Mouse (Mus musculus) adrenal gland, postnatal 36 days (tissue): ENCODE data around the gene A3galt2. TPM values are rescaled to one million over a fixed set of nuclear protein-coding genes. Genes with fewer than 3 reads are reported as not detected.
A peak's percentile ranks its signal among the peaks of the same experiment; 100 is the strongest.

ENCODE experiments used
- DNase-seq, 2 experiments: peaks; one replicate each; pipeline ENCODE4 v3.0.0; 2021; ENCODE audit warnings: mixed read lengths in 1 of 2
- long read RNA-seq, 2 experiments: library from polyadenylated mRNA; stranded (forward); transcript quantifications; one replicate each; pipeline ENCODE4 v2.0.0; 2021; ENCODE audit warnings: borderline sequencing depth in 2 of 2
- total RNA-seq, 2 experiments: library from RNA; stranded (reverse); gene quantifications; 2 replicates each; pipeline ENCODE4 v1.2.3; 2021

Gene A3galt2
- under 1 TPM; 0.16 to 0.30 TPM for total RNA-seq
- long read RNA-seq, experiment 1 = 0 reads
- long read RNA-seq, experiment 2 = 0 reads

DNA sequence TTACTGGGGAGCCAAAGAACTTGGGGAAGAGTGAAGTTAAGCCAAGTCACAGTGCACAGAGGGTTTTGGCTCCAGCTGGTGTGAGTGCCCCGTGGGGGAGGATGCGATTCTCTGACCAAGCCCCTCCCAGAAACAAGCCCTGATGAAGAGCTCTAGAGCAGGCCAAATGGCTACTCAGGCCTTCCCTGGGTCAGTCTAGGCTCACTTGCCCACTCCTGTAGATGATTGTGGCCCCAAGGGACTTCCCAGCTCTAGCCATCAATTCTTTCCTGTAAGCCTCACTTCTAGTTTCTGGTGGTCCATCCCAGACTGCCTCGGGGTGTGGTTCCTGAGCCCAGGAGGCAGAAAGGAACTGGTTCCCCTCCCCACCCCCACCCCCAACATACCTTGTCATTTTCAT is at the start of gene A3galt2:
Gene A3galt2, plus strand, starts transcription at position 301 of the 400 bp plus-strand sequence.
- DNase-seq = no peak

DNA sequence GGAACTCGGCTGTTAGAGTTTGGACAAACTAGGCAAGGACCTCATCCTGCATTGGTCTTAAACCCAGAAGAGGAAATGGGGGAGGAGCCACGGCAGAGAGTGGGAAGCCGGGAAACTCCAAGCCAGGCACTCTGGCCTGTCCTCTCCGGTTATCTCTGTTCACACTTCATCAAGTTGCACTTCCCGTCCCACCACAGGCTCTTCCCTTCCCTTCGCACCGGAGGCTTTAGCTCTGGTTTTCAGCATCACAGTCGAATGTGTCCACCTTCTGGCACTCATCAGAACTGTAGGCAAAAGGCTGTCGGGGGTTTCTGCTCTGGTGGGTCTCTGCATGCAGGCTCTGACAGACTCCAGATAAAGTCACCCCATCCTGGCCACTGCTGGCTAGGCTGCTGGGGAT is 48.5 kb upstream of the A3galt2 start:
- DNase-seq = peak in 1 of 2 experiments; percentile 36

DNA sequence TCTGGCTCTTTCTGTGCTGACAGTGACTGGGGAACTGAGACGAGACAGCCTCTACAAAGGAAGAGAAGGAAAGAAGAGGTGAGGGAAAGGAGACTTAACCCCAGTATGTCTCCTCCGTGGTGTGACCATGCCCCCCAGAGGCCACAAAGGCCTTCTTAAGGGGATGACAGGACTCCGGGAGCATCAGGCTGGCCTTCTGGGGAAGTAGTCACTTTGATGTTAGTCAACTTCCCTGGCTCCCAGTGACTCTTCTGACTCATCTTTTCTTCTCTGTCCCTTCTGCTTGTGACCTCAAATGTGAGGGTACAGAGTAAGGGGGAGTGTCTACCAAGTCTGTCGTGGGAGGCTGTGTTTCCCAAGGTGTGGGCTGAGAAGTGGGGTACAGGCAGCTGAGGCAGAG is 47.8 kb upstream of the A3galt2 start:
- peak; percentile 44 to 47 for DNase-seq

DNA sequence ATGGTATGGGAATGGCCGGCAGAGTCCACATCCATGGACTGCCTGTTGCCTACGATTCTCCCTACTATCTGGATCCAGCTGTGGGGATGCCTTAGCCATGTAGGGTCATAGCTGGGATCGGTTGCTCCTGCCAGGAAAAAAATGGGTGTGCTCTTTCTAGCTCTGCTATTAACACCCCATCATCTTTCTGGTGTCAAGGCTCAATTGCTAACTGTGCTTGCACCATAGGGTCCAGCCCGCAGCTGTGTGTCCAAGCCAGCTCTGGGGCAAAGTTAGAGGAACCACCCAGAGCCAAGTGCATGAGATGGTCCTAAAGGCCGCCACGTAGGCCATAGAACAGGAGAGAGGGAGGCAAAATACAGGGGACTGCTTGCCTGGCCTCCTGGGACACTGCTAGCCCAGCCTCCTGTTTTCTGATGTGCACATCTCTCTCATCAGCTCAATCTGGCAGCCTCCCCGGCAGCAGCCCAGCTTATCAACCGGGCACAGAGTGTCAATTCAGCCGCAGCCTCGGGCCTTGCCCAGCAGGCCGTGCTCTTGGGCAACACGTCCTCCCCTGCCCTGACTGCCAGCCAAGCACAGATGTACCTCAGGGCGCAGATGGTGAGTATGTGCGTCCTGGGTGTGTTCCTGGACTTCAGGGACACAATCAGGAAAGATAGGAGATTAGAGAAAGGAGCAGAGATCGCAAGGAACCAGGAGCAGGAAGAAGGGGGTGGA is 45.9 kb upstream of the A3galt2 start:
- DNase-seq = no peak

DNA sequence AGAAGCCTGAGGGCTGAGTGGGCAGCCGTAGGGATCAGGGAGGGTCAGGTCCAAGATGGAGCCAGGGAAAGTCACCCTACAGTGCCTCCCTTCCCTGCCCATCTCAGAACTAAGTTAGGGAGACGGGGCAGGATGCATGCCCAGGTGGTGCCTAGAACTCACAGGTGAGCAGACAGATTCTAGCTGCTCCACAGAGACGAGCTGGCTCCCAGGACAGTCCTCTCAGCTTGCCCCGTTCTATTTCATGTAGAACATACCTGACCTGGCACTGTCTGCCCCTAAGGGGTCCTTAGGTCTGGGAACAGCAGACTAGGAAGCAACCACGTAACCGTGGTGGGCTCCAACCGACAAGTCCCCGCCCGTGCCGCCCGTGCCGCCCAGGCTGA is 45.4 kb upstream of the A3galt2 start:
- no peak for DNase-seq

DNA sequence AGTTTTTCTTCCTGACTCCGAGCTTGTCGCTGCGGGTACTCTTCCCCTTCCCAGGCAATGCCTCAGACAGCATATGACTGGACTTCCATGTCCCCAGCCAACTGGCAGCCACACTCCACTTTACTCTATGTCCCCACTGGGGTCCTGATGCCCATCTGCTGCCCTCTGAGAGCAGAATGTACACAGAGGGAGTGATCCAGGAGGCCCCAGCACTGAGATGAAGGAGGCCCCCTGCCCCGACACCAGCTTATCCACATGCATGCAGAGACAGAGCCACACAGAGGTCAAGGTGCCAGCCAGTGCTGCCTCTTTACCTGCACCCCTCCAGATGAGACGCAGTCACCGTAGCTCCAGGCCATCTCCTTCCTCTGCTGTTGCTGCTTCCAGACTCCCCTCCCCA is 44.9 kb upstream of the A3galt2 start:
- DNase-seq = no peak

DNA sequence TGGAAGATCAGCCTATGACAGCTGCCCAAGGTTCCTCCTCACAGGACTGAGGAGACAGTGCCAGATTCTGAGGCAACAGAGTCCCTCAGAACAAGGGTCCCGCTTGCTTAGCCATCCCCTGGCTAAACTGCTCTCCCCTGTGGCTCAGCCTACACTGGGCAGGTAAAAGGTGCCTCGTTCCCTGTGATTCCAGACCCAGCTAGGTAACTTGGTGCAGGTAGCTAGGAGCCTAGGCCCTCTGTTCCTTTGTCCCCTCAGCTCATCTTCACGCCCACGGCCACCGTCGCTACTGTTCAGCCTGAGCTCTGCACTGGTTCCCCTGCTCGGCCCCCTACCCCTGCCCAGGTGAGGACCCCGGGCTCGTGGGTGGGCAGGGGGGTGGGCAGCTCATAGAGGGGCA is 44.4 kb upstream of the A3galt2 start:
- no peak for DNase-seq

DNA sequence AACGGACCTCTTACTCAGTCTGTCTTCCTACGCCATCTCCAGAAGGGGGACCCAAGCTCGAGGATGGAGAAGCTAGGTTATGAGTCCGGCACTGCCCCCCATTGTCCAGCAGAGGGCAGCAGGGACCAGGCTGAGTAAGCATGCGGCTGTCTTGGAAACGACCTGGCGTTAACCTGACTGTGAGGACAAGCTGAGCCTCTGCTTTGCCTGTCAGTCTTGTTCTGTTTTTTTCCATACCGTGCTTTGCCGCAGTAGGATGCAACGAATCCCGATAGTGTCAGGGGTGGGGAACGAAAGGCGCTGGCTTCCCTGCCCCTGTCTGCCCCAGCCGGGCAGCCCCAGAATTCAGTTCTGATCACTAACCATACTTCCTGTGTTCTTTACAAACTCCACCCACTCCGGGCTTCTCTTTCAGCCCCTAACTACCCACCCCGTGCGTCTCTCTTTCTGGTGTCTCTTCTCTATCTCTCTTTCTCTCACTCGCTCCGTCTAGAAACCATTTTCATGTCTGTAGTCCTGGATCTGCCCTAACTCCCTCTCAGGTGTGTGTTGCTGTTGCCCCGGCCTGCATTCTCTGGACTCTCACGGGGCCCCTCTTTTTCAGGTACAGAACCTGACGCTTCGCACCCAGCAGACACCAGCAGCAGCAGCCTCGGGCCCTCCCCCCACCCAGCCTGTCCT is 43.6 kb upstream of the A3galt2 start:
- DNase-seq = peak; percentile 90 to 93

DNA sequence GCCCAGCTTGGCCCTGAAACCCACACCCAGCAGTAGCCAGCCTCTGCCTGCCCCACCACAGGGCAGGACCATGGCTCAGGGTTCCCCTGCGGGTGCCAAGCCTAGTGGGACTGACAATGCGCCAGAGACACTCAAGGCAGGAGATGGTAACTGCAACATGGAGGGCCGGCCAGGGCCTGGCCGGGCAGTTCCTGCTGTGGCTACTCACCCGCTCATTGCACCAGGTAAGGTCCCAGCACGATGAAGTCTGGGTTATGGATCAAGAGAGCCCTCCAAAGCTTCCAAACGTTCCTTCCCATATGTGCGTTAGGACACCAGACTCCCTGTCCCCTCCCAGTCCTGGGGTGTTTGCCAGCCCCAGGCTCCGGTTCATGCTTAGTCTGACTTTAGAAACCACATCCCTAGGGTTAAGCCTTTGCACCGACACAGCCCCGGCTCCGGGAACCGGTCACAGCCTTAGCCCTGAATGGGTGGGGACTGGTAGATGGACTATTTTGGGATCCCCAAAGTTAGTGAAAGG is 43.0 kb upstream of the A3galt2 start:
- no peak for DNase-seq

DNA sequence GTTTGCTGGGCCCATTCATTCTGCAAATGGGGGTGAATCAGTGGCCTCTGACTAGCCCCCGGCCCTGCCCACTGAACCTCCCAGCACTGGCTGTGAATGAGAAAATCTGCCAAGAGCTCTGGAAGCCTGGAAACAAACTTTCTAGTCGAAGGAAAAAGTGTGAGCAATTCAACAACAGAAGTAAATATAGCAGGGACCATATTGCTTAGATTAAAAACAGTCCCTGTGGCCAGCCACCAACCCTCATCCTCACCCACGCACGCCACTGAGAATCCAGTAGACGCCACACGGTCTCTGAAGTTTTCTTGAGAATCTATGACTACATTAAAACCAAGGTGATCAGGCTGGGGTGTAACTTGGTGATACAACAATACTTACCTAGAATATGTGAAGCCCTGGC is 42.2 kb upstream of the A3galt2 start:
- DNase-seq = no peak

DNA sequence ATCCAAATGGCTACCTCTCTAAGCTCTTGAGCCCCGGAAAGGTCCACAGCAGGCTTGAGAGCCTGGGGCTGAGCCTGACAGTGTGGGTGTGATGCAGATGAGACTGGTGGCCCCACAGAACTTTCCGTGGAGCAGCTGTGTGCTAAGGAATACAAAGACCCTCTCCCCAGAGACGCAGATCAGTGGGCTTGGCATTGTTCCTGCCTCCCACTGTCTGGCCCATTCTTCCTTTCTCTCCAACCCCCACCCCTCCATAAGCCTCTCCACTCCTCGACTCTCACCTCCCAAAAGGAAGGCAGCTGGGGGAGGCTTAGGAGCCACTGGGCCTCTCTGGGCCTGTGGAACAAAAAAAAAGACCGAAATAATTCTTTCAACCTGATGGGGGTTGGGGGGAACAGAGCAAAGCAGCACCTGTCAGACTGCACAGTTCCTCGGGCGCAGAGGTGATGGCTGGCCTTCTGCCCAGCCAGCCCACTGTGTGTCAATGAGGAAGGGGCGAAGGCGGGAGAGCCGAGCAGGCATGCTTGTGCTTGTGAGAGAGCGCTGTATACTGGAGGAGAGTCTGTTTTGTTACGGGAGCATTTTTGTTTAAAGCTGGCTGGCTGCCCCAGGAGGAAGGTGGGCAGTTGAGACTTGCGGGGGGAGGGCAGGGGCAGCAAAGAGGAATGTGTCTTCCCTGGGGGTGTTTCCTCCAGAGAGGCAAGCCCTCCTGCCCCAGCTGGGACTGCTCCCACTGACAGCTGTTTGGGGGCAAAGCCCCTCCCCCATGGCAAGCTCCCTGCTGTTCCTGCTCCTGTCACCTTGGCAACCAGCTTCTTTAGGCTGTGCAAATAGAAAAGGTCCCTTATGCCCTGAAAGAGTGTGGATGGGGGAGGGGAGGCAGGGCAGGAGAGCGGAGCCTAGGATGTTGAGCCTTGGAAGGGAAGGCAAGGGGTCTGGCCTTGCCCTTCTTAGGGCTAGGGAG is 39.6 kb upstream of the A3galt2 start:
- no peak for DNase-seq

DNA sequence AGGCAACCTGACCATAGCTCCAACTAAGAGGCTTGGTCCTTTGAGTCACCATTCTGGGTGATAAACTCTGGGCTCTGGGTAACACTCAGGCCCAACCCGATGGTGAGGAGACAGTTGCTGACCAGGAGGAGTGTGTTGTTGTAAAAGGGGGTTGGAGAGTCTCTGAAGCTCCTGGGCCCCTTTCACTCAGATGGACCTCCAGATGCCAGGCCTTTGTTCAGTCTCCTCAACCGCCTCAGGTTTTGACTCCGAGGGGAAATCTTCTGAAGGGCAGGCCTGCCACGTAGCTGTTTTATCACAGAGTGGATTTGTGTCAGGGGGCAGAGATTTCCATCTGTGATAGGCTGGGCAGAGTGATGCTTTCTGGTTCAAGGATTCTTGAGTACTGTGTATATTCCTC is 38.9 kb upstream of the A3galt2 start:
- no peak for DNase-seq

DNA sequence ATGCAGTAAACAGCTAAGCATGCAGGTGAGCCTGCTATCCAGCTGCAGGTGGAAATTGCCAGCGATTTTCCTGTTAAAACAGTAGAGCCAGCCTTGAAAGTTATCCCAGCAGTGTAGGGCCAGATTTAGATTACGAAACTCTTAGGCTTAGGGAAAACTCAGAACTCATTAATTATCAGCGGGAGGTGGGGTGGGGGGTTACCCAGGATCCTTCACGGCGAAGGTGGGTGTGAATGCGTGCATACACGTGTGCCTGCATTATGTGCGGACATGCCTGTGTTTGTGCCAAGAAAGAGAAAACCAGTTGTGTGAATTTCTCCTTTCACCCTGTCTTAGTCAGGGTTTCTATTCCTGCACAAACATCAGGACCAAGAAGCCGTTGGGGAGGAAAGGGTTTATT is 38.4 kb upstream of the A3galt2 start:
- DNase-seq = no peak

DNA sequence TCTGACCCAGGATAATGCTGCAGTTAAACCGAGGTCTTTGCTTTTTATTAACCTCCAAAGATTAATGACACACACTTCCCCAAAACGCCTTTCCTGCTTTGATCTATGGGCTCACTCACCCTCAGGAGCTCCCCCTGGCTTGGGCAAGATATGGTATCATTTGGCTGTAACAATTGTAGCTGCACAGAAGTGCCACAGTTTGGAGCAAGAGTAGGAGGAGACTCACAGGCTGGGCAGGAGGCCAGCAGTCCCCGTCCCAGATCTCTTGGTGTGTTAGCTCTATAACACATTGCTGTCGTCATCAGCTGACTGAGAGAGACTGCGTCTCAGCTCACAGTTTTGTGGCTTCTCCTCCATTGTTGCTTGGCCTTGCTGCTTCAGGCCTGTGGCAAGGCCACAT is 35.1 kb upstream of the A3galt2 start:
- DNase-seq = peak; percentile 81

DNA sequence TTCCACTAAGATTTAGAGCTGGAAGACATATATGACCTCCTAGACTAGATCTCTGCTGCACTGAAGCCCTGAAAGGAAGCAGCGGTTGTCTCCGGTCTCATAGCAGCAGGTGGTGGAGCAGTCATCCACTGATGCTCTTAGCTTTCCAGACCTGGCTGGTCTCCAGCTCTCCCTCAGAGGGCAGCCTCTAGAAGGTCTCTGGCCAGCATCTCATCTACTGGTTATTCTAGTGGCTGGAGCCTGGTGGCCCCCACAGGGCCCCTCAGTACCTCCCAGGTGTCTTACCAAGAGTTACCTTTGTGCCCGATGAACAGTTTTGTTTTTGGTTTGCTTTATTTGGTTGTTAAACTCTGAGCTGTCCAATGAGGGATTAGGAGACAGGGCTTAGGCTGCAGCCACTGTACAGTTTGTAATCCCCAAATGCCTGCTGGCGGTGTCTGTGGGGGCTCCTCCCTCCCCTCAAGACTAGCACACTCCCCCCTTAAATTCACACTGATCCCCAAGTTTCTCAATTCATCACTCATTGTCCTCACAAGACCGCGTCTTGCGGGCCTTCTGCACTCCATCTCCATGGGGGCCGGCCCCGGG is 34.0 kb upstream of the A3galt2 start:
- no peak for DNase-seq

DNA sequence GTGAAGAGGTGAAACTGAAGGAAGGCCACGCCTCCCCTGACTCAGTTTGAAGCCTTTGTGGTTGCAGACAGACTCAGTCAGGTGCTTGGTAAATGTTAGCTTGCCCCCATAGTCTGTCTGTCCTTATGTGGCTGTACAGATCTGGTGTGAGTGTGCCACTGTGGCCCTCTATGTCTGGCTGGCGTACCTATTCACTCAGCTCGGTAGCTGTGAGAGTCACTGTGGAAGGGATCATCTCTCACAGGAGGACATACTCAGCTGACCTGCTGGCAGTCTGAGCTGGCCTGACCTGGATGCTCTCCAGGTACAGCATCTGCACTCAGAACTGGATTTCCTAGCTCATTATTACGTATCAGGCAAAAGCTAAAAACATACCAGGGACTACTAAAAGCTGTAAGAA is 33.4 kb upstream of the A3galt2 start:
- no peak for DNase-seq

DNA sequence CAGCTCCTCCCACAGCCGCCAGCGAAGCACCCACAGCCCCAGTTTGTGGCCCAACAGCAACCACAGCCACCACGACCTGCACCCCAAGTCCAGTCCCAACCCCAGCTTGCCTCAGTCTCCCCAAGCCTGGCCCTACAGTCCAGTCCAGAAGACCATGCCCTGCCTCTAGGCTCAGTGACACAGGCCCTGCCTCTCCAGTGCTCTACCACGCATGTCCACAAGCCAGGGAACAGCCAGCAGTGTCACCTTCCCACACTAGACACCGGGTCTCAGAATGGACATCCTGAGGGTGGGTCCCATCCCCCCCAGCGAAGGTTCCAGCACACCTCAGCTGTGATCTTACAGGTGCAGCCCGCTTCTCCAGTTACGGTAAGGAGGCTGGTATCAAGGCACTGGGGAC is 32.2 kb upstream of the A3galt2 start:
- no peak for DNase-seq

DNA sequence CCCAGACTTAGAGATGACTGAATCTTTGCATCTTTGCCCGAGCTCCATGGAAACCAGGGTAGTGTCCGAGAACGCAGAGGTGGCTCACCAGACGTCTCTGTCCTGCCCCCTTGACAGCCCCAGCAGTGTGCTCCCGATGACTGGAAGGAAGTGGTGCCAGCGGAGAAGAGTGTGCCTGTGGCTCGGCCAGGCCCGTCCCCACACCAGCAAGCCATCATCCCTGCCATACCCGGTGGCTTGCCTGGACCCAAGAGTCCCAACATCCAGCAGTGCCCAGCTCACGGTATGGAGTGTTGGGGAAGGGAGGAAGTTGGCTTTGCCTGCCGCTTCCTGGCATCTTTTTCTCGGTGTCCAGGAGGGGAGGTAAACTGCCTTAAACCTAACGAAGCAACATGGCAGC is 31.7 kb upstream of the A3galt2 start:
- DNase-seq = no peak

DNA sequence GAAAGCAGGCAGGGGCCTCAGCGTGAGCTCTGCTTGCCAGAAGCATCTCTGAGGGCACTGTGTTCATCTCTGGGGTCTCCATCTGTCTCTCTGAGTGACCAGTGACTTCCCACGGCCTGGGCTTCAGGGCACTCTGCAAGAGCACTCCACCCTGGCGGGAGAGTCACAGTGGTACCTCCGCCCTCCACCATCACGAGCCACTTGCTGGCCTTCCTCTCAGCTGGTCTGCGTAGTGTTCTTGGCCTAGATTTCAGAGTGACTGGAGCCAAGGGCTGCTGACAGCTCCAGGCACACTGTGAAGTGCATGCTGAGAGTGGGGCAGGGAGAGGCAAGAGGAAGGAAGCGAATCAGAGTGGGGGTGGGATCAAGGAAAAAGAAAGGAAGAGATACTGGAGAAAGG is 31.1 kb upstream of the A3galt2 start:
- DNase-seq = peak in 1 of 2 experiments; percentile 38

DNA sequence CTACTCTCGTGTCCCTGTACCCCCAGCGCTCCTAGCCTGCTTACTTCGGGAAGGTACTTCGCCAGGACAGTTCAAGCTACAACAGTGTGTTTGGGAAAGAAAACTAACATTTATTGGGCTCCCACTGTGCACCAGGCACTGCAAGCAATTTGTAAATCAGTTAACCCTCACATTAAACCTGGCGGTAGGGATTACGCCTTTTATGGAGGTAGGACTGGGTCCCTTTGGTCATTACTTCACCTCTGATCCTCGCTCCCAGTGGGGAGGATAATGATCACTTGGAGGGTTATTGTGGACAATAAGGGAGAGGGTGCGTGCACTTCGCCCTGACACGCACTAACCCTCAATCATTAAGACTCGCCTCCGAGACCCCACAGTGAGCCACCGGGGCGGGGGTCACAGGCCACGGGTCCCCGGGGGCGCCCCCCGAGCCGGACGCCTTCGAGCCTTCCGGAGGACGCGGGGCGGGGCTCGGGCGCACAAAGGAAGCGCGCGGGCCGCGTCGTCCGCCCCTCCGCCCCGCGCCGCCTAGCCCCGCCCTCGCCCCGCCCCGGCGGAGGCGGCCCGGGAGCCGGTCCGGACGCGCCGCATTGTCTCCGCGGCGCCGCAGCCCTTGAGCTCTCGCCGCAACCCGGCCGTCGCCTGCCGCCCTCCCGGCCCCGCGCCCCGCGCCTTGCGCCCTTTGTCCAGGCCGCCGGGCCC is 28.0 kb upstream of the A3galt2 start:
- DNase-seq = peak; percentile 89 to 96

DNA sequence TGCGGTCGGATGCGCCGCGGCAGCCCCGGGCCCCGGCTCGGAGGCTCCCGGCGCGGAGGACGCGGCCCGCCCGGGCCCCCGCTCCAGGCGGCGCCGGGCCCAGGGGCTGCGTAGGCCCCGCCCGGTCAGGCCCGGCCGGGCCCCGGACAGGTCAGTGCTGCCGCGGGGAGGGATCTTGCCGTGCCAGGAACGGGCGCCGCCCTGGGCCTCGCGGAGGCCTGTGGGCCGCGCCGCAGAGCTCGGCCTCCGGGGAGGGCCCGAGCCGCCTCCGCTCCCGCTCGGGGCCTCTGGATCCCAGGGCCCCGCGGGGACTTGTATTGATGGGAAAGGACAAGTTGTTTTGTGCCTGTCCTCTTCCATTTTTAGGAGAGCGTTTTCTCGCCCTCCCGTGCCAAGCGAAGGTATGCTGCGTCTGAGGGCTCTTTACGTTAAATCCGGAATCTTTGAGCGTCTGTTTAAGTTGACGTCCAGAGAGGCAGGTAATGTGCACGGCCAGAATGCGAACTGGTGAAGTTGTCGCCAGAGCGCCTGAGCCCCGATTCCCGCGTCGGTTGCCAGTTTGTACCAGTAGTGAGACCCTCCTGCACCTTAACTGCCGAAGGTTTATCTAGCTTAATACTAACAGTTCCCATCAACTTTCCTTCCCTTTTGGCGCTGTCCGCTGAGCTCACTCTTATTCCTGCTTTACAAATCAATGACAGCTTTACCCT is 27.3 kb upstream of the A3galt2 start:
- peak; percentile 81 to 84 for DNase-seq
